8 mouse cellular contexts compared by ENCODE assay signal in genomic region chr7:39654563-39655286, GRCm38 (mm10).
DNase-seq lines count a peak whose midpoint lies in the region; ATAC-seq and TF ChIP-seq lines count a peak whose summit lies in the region.

No protein-coding gene starts in this region.

- no peak overlapping the region for H3K9ac ChIP-seq in forebrain, embryonic 12.5 days
- no peak overlapping the region for H3K9ac ChIP-seq in liver, embryonic 11.5 days (ENCODE audit: low read depth, low read length)
- no peak overlapping the region for H3K9ac ChIP-seq in stomach, embryonic 16.5 days (ENCODE audit: low read length)

- H3K4me1 ChIP-seq in spleen, adult 2 months (ENCODE audit: control insufficient read depth, insufficient read depth, insufficient read length): peaks cover 3% of the 10 kb centered on the region; the same call in 1 of the 2 replicates
- H3K4me1 ChIP-seq in forebrain, embryonic 12.5 days: peaks cover 7% of the 10 kb centered on the region
- H3K4me1 ChIP-seq in liver, embryonic 11.5 days (replicated peaks; ENCODE audit: control insufficient read depth, insufficient read depth, low read length): no peaks in the 10 kb centered on the region
- no peaks in the 10 kb centered on the region for H3K4me1 ChIP-seq in stomach, embryonic 16.5 days (ENCODE audit: control insufficient read depth, insufficient read depth, low read length)

- no peak for TF ChIP-seq CTCF in spleen, adult 2 months (IDR thresholded peaks at IDR 0.05; ENCODE audit: extremely low read depth, insufficient read depth, insufficient read length, insufficient replicate concordance)

- peak; percentile 64 for ATAC-seq in forebrain, embryonic 12.5 days (ENCODE audit: low FRiP score)
- 0 out of 2 replicates have a peak, but pooled peaks have one; percentile 25 for ATAC-seq in liver, embryonic 11.5 days (replicated peaks; ENCODE audit: low FRiP score)
- peak; percentile 31; the same call in 1 of the 2 replicates for ATAC-seq in stomach, embryonic 16.5 days (ENCODE audit: insufficient read depth, low FRiP score)

- 7% methylated on average over 4 of the region's 4 CpGs for WGBS in spleen, adult 2 months
- 4% methylated on average over 4 of the region's 4 CpGs for WGBS in forebrain, embryonic 12.5 days
- 33% methylated on average over 4 of the region's 4 CpGs for WGBS in liver, embryonic 11.5 days
- WGBS in stomach, embryonic 16.5 days: 12% methylated on average over 4 of the region's 4 CpGs

- no peaks in the 10 kb centered on the region for H3K27me3 ChIP-seq in spleen, adult 2 months (ENCODE audit: control insufficient read depth, insufficient read depth, low read length)
- H3K27me3 ChIP-seq in forebrain, embryonic 12.5 days: no peaks in the 10 kb centered on the region
- H3K27me3 ChIP-seq in liver, embryonic 11.5 days (replicated peaks; ENCODE audit: control insufficient read depth, insufficient read depth, low read length): no peaks in the 10 kb centered on the region
- no peaks in the 10 kb centered on the region for H3K27me3 ChIP-seq in stomach, embryonic 16.5 days (ENCODE audit: control insufficient read depth, insufficient read depth, low read length)

- no peaks in the 10 kb centered on the region for H3K36me3 ChIP-seq in spleen, adult 2 months (ENCODE audit: control insufficient read depth, insufficient read depth, low read length)
- H3K36me3 ChIP-seq in forebrain, embryonic 12.5 days (replicated peaks): no peaks in the 10 kb centered on the region
- no peaks in the 10 kb centered on the region for H3K36me3 ChIP-seq in liver, embryonic 11.5 days (ENCODE audit: control insufficient read depth, insufficient read depth, low read length)
- H3K36me3 ChIP-seq in stomach, embryonic 16.5 days (ENCODE audit: control insufficient read depth, insufficient read depth, low read length): no peaks in the 10 kb centered on the region

- H3K9me3 ChIP-seq in forebrain, embryonic 12.5 days: no peaks in the 10 kb centered on the region
- H3K9me3 ChIP-seq in liver, embryonic 11.5 days (ENCODE audit: control insufficient read depth, low read length): no peaks in the 10 kb centered on the region
- no peaks in the 10 kb centered on the region for H3K9me3 ChIP-seq in stomach, embryonic 16.5 days (replicated peaks; ENCODE audit: control insufficient read depth, low read length)

- no peak overlapping the region for H3K4me3 ChIP-seq in spleen, adult 2 months (ENCODE audit: extremely low read depth, insufficient read depth, insufficient read length)
- no peak overlapping the region for H3K4me3 ChIP-seq in forebrain, embryonic 12.5 days (replicated peaks)
- H3K4me3 ChIP-seq in liver, embryonic 11.5 days (ENCODE audit: low read depth, low read length): no peak overlapping the region
- H3K4me3 ChIP-seq in stomach, embryonic 16.5 days (replicated peaks; ENCODE audit: low read length): 0 out of 2 replicates have a peak overlapping the region, but pooled peaks have one; percentile 4

- peak overlapping the region; percentile 42; the same call in 1 of the 2 replicates for H3K27ac ChIP-seq in spleen, adult 2 months (ENCODE audit: insufficient read depth, low read length)
- H3K27ac ChIP-seq in forebrain, embryonic 12.5 days: no peak overlapping the region
- H3K27ac ChIP-seq in liver, embryonic 11.5 days (ENCODE audit: low read depth, low read length): no peak overlapping the region
- H3K27ac ChIP-seq in stomach, embryonic 16.5 days (ENCODE audit: low read length): no peak overlapping the region

- peak overlapping the region; percentile 37 for H3K4me2 ChIP-seq in forebrain, embryonic 12.5 days
- peak overlapping the region; percentile 22; the same call in 1 of the 2 replicates for H3K4me2 ChIP-seq in liver, embryonic 11.5 days
- peak overlapping the region; percentile 24; the same call in 1 of the 2 replicates for H3K4me2 ChIP-seq in stomach, embryonic 16.5 days (ENCODE audit: low read depth, low read length)

- peak in 1 of 2 experiments; percentile 63 for DNase-seq in spleen, adult 2 months (ENCODE audit: low read depth in 1 of 2, low spot score in 2 of 2)
- no peak for DNase-seq in spleen, adult 18-20 months
- no peak for DNase-seq in liver, embryonic 11.5 days (ENCODE audit: low spot score)
- DNase-seq in adrenal gland, postnatal 10 days: no peak
- no peak for DNase-seq in urinary bladder, adult 18-20 months (ENCODE audit: low spot score in 2 of 2)
- DNase-seq in gastrocnemius, postnatal 25 days: no peak

- no peak for TF ChIP-seq POLR2A in spleen, adult 2 months (IDR thresholded peaks at IDR 0.05; ENCODE audit: low read depth, low read length)
